Mouse (Mus musculus) embryonic fibroblast, embryonic 13.5 days (primary cell): Measurements from ENCODE around the gene Tada1.

Source experiments
- CTCF ChIP-seq: IDR thresholded peaks from 2 replicates; pipeline ENCODE4 v1.5.1; 2011; ENCODE audit warnings: mild to moderate bottlenecking, control low read depth, low read length, moderate library complexity, borderline replicate concordance; ENCODE audit not compliant: insufficient read depth
- POLR2A ChIP-seq: IDR thresholded peaks from 2 replicates; pipeline ENCODE4 v1.6.1; 2011; ENCODE audit warnings: low read depth, mild to moderate bottlenecking, control low read depth, low read length, moderate library complexity

DNA sequence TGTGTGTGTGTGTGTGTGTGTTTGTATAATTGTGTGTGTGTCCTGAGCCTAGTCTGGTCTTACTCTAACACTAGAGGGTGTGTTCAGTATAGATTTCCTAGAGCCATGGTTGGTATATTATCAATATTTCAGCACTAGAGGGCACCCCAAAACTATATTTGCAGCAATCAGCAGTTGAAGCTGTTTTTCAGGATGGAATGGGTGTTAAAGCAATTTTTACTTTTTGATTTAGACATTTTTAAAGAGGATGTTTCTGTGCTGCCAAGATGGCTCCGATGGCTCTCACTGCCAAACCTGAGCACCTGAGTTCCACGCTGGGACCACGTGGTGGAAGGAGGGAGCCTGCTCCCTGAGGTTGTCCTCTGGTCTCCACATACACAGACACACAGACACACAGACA lies 50.2 kb downstream of the Tada1 start:
- TF ChIP-seq POLR2A: no peak
- TF ChIP-seq CTCF: no peak
